Mouse (Mus musculus): ENCODE data around the gene Mxra8. TPM values are rescaled to one million over a fixed set of nuclear protein-coding genes. Genes with fewer than 3 reads are reported as not detected.

Mxra8 gene
- polyA plus RNA-seq, 1 experiment from 2014 or later = 330 TPM

GRCm38 (mm10) chr4:155847591-155848352, 8.3 kb downstream of the Mxra8 start:
- Histone ChIP-seq H3K4me3 (ENCODE audit: low read depth, low read length) (peak overlapping the region; percentile 82), H3K9me3 (ENCODE audit: low read length) (no peaks in the 10 kb centered on the region), H3K4me2 (replicated peaks; ENCODE audit: low read depth, low read length) (peak overlapping the region; percentile 93), H3K4me1 (ENCODE audit: insufficient read depth, low read depth, low read length) (peaks cover 21% of the 10 kb centered on the region; the same call in 1 of the 2 replicates), H3K9ac (replicated peaks; ENCODE audit: low read depth) (peak overlapping the region; percentile 82), H3K27me3 (replicated peaks; ENCODE audit: insufficient read depth, low read length) (no peaks in the 10 kb centered on the region), H3K27ac (ENCODE audit: low read length) (peak overlapping the region; percentile 52; the same call in 1 of the 2 replicates), H3K36me3 (ENCODE audit: insufficient read depth, low read length) (no peaks in the 10 kb centered on the region)
- 2% methylated on average over 49 of the region's 69 CpGs for WGBS
- peak; percentile 54 for ATAC-seq
- no peak; the same call in none of the 2 replicates for TF ChIP-seq CTCF (IDR thresholded peaks at IDR 0.05)
- no peak for TF ChIP-seq EP300 (IDR thresholded peaks at IDR 0.05)
- DNase-seq (ENCODE audit: low spot score) = peak; percentile 40

- DNase-seq (ENCODE audit: low spot score) = peak; percentile 15
- no peaks in the 10 kb centered on the region for H3K27me3 ChIP-seq (replicated peaks; ENCODE audit: insufficient read depth, low read length)
- no peak overlapping the region for H3K27ac ChIP-seq (ENCODE audit: low read length)
Measured at GRCm38 (mm10) chr4:155848434-155849095, 9.1 kb downstream of the Mxra8 start.

GRCm38 (mm10) chr4:155849391-155849790, 9.9 kb downstream of the Mxra8 start:
- 71% methylated on average over 2 of the region's 2 CpGs for WGBS
- no peak for ATAC-seq
- H3K9ac ChIP-seq (replicated peaks; ENCODE audit: low read depth) = no peak overlapping the region

More at GRCm38 (mm10) chr4:155848434-155849095, 9.1 kb downstream of the Mxra8 start:
- H3K9me3 ChIP-seq (ENCODE audit: low read length) = no peaks in the 10 kb centered on the region
- peak overlapping the region; percentile 93 for H3K4me2 ChIP-seq (replicated peaks; ENCODE audit: low read depth, low read length)
- peak overlapping the region; percentile 82 for H3K4me3 ChIP-seq (ENCODE audit: low read depth, low read length)
- 58% methylated on average over 7 of the region's 7 CpGs for WGBS
- no peaks in the 10 kb centered on the region for H3K36me3 ChIP-seq (ENCODE audit: insufficient read depth, low read length)
- peaks cover 21% of the 10 kb centered on the region; the same call in 1 of the 2 replicates for H3K4me1 ChIP-seq (ENCODE audit: insufficient read depth, low read depth, low read length)
- peak overlapping the region; percentile 82 for H3K9ac ChIP-seq (replicated peaks; ENCODE audit: low read depth)
- TF ChIP-seq CTCF (IDR thresholded peaks at IDR 0.05) (no peak), EP300 (IDR thresholded peaks at IDR 0.05) (no peak)
- no peak for ATAC-seq

GRCm38 (mm10) chr4:155849792-155850451, 10.4 kb downstream of the Mxra8 start:
- no peak for TF ChIP-seq EP300 (IDR thresholded peaks at IDR 0.05)
- TF ChIP-seq CTCF (IDR thresholded peaks at IDR 0.05) = no peak
- DNase-seq (ENCODE audit: low spot score) = no peak
- H3K4me3 ChIP-seq (ENCODE audit: low read depth, low read length) = no peak overlapping the region
- 90% methylated on average over 3 of the region's 3 CpGs for WGBS
- no peak overlapping the region for H3K27ac ChIP-seq (ENCODE audit: low read length)
- no peaks in the 10 kb centered on the region for H3K27me3 ChIP-seq (replicated peaks; ENCODE audit: insufficient read depth, low read length)
- H3K9ac ChIP-seq (replicated peaks; ENCODE audit: low read depth) = no peak overlapping the region
- peaks cover 21% of the 10 kb centered on the region; the same call in 1 of the 2 replicates for H3K4me1 ChIP-seq (ENCODE audit: insufficient read depth, low read depth, low read length)
- ATAC-seq = no peak
- no peaks in the 10 kb centered on the region for H3K9me3 ChIP-seq (ENCODE audit: low read length)
- H3K4me2 ChIP-seq (replicated peaks; ENCODE audit: low read depth, low read length) = no peak overlapping the region
- 0 out of 2 replicates have a peak, but pooled peaks cover 6% of the 10 kb centered on the region for H3K36me3 ChIP-seq (ENCODE audit: insufficient read depth, low read length)

More at GRCm38 (mm10) chr4:155849391-155849790, 9.9 kb downstream of the Mxra8 start:
- Histone ChIP-seq H3K4me1 (ENCODE audit: insufficient read depth, low read depth, low read length) (peaks cover 21% of the 10 kb centered on the region; the same call in 1 of the 2 replicates), H3K36me3 (ENCODE audit: insufficient read depth, low read length) (0 out of 2 replicates have a peak, but pooled peaks cover 5% of the 10 kb centered on the region), H3K27me3 (replicated peaks; ENCODE audit: insufficient read depth, low read length) (no peaks in the 10 kb centered on the region), H3K4me3 (ENCODE audit: low read depth, low read length) (no peak overlapping the region), H3K27ac (ENCODE audit: low read length) (no peak overlapping the region), H3K9me3 (ENCODE audit: low read length) (no peaks in the 10 kb centered on the region), H3K4me2 (replicated peaks; ENCODE audit: low read depth, low read length) (no peak overlapping the region)
- DNase-seq (ENCODE audit: low spot score) = no peak
- no peak for TF ChIP-seq CTCF (IDR thresholded peaks at IDR 0.05)
- no peak for TF ChIP-seq EP300 (IDR thresholded peaks at IDR 0.05)

GRCm38 (mm10) chr4:155851368-155851767, 11.9 kb downstream of the Mxra8 start:
- DNase-seq (ENCODE audit: low spot score) = no peak
- H3K9ac ChIP-seq (replicated peaks; ENCODE audit: low read depth) = no peak overlapping the region

More at GRCm38 (mm10) chr4:155851368-155851767, 11.9 kb downstream of the Mxra8 start:
- Histone ChIP-seq H3K9me3 (ENCODE audit: low read length) (no peaks in the 10 kb centered on the region), H3K36me3 (ENCODE audit: insufficient read depth, low read length) (peaks cover 6% of the 10 kb centered on the region; the same call in 1 of the 2 replicates), H3K4me1 (ENCODE audit: insufficient read depth, low read depth, low read length) (peaks cover 21% of the 10 kb centered on the region; the same call in 1 of the 2 replicates), H3K27ac (ENCODE audit: low read length) (no peak overlapping the region), H3K4me2 (replicated peaks; ENCODE audit: low read depth, low read length) (no peak overlapping the region), H3K4me3 (ENCODE audit: low read depth, low read length) (no peak overlapping the region), H3K27me3 (replicated peaks; ENCODE audit: insufficient read depth, low read length) (no peaks in the 10 kb centered on the region)
- WGBS = 86% methylated on average over 3 of the region's 3 CpGs
- TF ChIP-seq CTCF (IDR thresholded peaks at IDR 0.05) (no peak), EP300 (IDR thresholded peaks at IDR 0.05) (no peak)
- ATAC-seq = no peak

All from lung, postnatal 0 days (tissue).